Mouse (Mus musculus) adrenal gland (tissue): Measurements from ENCODE around the gene Clec4n.
"Not testable (repeated sequence)": the region's sequence is repeated elsewhere in the genome, so short reads cannot be mapped to it uniquely, and the experiment has no call there.

Experiments
- intact Hi-C: fragments of 180-260 bp; cut with DNase I; formaldehyde crosslinking; loops from one replicate; pipeline ENCODE4 v1.15.1; 2025

The Clec4n gene

DNA sequence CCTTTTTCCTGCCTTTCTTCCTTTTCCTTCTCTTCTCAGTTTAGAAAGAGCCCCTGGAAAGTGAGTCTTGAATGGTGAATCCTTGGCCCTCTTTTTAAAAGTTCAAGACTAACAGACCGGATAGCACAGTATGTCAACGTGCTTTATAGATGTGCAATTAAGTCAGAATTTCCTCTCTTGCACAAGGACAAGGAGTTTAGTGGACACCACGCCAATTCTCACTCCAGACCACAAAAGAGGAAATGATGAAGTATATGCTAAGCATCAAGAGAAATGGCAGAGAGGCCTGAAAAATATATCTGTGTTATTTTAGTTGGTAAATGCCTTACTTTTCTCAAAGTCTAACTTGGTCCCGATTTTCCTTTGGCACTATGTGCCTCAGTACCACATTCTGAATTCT lies 60.1 kb downstream of the Clec4n start, which contains the start of gene Clec4e:
TSS of gene Clec4e (minus strand) at position 118 of the 400 bp plus-strand sequence.
- intact Hi-C loops: no loop called here

DNA sequence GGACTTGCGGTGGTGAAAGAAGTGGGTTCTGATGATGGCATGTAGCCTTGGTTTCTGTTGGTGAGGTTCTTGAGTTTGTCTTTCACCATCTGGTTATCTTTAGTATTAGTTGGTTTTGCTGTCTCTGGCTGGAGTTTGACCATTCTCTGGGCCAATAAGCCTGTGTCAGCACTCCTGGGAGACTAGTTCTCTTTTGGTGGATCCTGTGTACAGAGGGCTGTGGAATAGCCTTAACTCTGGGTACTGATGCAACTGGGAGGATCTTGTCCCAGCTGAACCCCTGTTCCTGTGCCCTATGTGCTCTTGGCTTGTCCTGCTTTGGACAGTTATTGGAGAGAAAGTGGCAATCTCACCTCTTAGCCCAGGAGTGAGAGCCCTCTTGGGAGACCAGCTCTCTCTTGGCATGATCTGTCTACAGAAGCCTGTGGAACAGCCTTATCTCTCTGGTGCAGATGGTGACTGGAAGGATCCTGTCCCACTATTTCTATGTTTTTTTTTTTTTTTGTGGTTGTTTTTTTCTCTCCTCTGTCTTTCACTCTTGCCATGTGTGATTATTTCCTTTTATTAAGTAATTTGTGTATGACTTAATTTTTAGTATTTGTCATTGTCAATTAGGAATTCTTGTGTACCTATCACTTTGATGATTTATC lies 63.2 kb downstream of the Clec4n start:
- intact Hi-C loops: no loop called here

DNA sequence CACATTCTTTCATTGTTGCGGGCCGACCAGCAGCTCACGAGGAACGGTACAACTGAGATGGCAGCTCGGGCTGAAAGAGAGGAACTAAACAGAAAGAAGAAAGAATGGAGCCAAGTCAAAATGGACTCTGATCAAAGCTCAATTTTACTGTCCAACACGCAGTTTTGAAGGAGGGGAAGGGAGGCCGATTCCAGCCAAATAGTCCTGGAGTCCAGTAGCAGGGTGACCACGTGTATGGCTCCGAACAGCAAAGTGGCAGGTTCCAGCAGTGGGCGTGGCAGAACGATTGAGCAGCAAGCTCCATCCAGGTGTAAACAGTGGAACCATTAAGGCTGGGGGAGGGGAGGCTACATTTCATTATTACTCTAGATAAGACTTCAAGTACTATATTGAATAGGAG lies 63.9 kb downstream of the Clec4n start:
- intact Hi-C loops: not testable (repeated sequence)
